Mouse (Mus musculus) erythroblast, adult 5-6 weeks (primary cell): ENCODE data around the gene Dnaja4. TPM values are rescaled to one million over a fixed set of nuclear protein-coding genes. Genes with fewer than 3 reads are reported as not detected.
A peak's percentile ranks its signal among the peaks of the same experiment; 100 is the strongest.
"Not testable (repeated sequence)": the region's sequence is repeated elsewhere in the genome, so short reads cannot be mapped to it uniquely, and the experiment has no call there.

Experiments
- ATAC-seq: replicated peaks from 2 replicates; pipeline ENCODE4 v1.8.0; 2016; ENCODE audit warnings: moderate number of reproducible peaks, mild to moderate bottlenecking, moderate TSS enrichment, inconsistent platforms; ENCODE audit not compliant: poor library complexity, low FRiP score, severe bottlenecking
- total RNA-seq, 2 experiments: library from RNA; stranded (forward) in 1 of 2; stranded (reverse) in 1 of 2; fragments of 150-400 nt in 1 of 2; fragments of 200-764, 138-1000 nt in 1 of 2; gene quantifications; 2 replicates each; pipeline versions ENCODE4 v1.2.3 to v1.2.4; 2015 to 2017; ENCODE audit warnings: low replicate concordance in 2 of 2

Gene Dnaja4
- total RNA-seq (2015; ENCODE audit: low replicate concordance) (82.2 and 100 TPM in 2 replicates), total RNA-seq (2017; ENCODE audit: low replicate concordance) (142 and 162 TPM in 2 replicates)

DNA sequence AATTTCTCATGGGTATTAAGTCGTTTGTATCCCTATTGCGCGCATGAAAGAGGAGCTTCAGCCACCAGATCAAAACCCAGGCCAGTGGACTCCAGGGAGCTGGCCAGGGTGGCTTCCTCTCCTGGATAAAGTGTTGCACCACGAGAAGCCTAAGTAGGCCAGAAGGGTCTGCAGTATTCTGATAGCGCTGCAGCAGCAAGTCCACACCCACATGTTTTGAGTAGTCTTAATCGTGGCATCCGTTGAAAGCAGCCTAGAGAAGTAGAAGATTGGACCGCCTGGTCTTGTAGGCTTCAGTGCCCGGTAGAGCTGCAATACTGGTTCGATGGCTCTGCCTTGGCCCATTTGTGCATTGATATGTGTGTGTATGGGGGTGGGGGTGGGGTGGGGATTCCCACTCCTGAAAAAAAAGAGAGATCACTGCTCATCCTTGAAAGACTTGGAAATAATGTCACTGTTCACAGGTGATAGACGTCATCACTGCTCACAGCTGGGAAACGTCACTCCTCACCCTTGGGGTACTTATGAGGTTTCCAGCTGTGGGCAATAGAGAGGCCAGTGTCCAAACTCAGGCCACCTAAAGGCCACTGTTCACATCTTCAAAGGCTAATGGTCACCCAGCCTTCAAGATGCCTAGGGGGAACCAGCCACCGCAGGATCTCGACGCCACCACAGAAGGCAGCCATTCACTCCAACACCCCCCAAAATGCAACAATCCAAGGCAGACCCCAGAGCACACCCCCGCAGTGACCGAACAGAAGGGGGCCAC, at the start of gene Dnaja4:
Gene Dnaja4, plus strand, starts transcription at position 556 of the 769 bp plus-strand sequence.
- peak; percentile 86 for ATAC-seq

DNA sequence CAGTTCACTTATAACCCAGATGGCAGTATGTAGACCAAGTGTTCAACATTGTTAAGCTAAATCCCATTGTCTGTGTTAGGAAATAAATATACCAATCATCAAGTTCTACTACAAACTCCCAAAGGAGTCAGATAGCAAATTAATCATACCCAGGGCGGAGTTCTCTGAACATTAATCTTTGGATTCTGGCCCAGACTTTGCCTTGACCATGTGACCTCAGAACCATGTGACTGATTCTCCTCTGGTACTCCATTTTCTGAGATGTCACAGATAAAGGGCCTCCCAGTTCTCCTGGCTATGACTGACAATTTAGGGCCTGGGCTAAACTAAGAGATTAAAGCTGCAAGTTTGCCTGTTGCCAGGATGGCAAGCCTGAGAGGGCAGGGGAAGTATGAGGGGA, 49.3 kb upstream of the Dnaja4 start:
- ATAC-seq = no peak

DNA sequence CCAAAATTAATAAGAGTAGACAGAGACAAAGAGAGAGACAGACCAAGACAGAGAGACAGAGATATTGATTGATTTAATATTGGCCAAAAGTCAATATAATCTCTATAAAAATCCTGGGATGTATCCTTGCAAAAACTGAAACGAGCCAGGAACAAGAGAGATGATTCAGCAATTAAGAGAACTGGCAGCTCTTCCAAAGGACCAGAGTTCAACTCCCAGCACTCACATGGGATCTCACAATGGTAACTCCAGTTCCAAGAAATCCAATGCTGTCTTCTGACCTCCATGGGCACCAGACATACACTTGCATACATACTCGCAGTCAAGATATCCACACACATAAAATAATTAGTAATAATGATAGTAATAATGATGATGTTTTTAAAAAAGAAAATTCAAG, 45.9 kb upstream of the Dnaja4 start:
- no peak for ATAC-seq

DNA sequence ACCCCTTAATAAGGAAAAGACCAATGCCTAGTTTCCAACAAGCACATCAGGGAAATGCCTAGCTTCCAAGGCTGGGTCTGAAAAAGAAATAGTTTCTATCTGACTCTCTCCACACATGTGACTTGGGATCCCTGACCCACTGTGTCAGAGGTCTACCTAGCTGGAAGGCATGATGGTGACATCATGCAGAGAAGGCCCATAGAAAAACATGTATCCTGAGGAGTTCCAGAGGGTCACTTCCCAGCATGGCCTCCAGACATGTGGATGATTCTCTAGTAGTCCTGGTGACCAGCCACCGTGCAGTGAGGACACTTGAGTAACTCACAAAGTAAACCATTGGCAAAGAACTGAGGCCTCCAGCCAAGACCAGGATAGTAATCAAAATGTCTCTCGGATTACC, 42.8 kb upstream of the Dnaja4 start:
- ATAC-seq = no peak

DNA sequence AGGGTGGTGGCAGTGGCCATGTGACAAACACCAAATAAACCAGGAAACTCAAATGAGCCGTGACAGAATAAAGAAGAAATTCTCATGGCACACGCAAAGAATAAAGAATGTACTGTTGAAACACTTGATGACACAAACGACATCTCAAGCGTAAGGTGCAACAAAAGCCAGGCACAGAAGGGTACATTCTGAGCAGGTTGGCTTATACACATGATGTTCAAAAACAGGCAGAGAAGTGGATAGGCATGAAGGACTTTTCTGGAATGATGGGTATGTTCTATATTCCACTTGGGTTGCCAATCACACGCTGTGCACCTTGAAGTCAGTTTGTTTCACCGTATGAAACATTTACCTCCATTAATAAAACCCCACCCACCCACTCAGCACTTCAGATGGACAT, 42.3 kb upstream of the Dnaja4 start:
- ATAC-seq = no peak

DNA sequence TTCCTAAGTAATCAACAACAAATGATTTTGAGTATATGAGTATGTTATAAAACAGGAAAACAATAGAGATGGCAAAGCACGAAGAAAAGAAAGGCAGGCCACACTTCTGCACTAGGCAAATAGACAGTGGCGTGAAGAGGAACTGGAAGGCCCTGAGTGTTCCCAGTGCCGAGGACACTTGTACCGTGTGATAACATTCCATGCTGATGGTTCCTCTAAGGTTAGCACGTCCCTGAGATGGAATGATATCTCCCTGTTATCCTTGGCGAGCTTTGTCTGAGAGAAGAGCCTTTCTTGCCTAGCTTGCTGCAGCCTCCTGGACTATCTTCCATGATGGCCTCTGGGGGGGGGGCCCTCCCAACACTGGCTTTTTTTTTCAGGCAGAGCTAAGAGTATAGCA, 39.9 kb upstream of the Dnaja4 start:
- ATAC-seq = no peak

DNA sequence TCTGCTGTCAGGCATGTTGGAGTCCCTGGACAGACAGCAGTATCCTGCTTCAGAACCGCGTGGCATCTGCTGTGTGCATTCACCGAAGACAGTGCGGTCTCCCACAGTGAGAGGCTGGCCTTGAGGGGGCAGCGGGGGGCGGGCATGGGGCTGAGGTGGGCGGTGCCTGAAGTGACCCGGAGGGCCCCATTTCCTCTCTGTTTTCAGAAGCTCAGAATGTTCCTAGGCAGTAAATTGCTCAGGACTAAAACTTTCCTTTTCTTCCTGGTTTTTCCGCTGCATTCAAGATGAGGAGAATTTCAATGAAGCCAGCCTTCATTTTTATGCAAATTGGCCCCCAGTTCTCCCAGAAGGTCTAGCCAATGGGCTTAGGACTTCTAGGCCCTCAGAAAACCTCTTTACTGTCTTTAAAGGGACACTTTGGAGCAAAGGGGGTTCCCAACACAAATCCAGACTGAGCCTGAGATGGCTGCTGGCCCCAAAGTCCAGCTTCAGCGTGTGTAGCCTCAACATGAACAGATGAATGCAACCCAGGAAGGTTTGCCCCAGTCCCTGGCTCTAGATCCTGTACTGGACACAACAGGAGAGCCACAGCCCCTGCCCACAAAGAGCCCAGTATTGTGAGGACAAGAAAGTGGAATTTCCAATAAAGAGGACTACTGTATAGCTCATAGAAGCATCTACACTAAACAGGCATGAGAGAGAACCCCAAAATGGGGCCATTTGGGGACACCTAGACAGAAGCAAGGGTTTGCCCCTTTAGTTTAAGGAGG, 36.9 kb upstream of the Dnaja4 start, which contains the start of gene Acsbg1:
Gene Acsbg1, minus strand, starts transcription at position 266 of the 773 bp plus-strand sequence.
- ATAC-seq = no peak

DNA sequence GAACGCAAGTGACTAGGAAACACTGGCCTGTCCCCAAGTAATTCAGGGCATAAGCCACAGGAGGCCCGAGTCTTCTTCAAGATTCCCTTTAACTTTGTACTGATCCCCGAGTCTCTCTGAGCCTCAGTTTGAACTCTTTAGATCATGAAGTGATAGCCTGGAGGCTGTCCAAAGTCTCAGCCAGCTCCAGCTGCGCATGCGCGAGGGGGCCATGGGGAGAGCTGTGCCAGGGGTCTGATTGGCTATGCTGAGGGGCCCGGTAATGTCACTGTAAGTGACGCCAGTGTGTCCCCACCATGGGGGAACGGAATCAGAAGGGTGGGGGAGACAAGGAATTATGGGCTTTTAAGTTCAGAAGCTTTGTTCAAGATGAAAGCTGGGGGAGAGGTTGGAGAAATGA, 34.3 kb upstream of the Dnaja4 start:
- ATAC-seq = no peak

DNA sequence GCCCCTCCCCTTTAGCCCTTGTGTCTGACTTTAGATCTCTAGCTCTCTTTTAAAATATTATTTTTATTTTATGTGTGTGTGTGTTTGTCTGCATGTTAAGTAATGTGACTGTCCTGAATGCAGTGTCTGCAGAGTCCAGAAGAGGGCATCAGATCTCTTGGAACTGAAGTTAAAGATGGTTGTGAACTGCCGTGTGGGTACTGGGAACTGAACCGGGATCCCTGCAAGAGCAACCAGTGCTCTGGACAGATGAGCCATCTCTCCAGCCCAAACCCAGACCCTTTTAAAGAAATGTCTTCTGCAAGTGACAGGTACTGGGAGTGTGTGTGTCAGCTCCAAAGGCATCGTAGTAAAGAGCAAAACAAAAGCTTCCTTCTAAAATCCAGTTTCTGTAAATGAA, 32.6 kb upstream of the Dnaja4 start:
- no peak for ATAC-seq

DNA sequence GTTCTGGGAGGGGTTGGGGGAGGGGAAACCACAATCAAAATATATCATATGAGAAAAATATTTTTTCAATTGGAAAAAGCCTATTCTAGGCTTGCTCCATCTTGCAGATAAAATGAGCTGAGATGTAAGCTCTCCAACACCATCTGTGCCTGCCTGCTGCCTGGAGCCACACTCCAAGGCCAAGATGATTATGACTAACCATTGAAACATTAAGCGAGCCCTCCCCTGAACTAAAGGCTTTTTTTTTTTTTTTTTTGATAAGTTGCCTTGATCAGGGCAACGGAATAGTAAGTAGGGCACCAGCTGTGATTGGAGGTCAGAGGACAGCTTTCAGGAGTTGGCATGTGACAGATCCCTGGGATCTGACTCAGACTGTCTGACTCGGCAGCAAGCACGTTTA, 30.2 kb upstream of the Dnaja4 start:
- ATAC-seq = no peak

DNA sequence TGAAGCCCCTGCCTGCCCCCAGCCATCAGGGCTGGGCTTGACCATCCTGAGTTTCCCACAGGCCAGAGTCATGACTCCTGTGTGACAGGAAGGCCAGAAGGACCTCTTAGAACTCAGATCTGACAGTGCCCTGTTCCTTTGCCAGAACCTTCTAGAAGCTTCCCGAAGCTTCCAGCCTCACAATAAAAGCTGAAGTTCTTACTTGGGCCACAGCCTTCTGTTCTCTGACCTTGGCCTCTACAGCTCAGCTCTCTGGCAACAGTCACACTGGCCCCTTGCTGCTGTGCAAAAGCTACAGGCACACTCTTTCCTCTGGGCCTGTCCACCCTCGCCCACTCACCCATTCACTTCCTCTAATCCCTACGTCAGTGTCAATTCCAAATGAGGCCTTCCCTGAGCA, 26.7 kb upstream of the Dnaja4 start:
- ATAC-seq = no peak

DNA sequence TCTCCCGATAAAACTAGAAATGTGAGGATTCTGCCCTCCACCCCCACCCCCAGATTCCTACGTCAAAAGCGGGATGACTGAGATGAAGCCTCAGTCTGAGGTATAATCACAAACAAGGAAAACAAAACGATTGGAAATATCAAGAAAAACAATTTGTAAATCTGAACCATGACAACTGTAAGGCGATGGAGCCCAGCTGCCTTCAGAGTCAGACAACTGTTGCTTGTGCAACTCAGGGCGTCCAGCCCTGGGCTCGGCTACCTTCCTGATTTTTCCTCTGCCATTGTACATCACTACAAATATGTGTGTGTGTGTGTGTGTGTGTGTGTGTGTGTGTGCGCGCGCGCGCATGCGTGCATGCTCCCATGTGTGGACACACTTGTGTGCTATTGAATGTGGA, 24.8 kb upstream of the Dnaja4 start:
- no peak for ATAC-seq

DNA sequence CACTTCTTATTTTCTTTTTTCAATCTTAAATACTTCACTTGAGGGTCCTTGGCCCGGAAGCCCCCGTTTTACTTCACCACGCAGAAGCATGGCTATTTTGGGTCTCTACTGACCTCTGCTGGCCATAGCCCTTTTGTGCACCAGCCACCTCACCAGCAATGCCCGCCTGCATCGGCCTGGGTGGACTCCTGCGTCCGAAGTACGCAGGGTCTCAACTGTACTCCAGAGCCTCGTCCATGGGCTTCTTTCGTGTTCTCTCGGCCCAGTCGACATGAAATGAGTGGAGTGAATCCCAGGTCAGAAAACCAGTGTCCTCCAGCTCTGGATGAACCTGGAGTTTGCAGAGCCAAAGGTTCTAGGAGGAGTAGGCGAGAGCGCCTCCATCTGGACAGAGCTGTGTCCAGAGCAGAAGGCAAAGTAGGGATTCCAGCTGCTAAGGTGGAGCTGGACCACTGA, 22.1 kb upstream of the Dnaja4 start:
- ATAC-seq = peak; percentile 93

DNA sequence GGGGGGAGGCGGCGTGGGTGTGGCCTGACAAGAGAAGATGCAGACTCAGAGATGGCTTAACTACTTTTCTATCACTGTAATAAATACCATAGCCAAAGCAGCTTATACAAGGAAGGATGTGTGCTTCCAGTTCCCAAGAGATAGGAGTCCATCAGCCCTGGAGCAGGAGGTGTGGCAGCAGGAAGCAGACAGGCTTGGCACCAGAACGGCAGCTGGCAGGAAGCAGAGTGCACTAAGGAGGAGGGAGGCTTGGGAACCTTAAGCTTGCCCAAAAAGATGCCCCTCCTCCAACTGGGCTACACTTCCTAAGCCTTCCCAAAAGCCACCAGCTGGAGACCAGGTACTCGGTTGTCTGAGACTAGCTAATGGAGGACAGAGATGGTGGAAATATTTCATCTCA, 15.8 kb upstream of the Dnaja4 start:
- no peak for ATAC-seq

DNA sequence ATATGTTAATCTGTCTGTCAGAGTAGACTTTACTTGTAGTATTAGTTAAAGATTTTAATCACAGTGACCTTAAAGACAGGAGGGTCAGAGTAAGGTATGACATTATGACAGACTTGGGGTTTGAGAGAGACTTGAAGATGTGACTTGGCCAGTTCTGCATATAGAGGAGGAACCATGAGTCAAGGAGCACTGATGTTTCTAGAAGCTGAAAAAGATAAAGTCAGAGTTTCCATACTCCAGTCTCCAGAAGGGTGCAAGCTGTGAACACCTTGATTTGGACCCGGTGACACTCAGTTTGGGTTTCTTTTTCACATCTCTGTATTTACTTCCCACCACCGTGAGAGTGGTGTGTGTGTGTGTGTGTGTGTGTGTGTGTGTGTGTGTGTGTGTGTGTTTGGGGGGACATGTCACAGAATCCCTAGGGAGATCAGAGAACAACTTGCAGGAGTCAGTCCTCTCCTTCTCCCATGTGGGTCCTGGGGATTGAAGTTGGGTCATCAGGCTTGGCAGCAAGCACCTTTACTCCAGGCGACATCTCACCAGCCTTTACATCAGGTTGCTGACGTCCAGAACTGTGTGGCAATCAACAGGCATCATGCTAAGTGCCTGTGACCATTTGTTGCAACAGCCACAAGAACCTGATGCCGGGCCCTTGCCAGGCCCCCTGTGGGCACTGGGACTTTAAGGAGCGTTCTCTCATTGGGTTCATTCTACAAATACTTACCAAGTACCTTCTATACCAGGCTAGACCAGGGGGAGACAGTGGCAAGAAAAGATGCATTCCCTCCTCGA, 14.7 kb upstream of the Dnaja4 start:
- ATAC-seq = no peak

DNA sequence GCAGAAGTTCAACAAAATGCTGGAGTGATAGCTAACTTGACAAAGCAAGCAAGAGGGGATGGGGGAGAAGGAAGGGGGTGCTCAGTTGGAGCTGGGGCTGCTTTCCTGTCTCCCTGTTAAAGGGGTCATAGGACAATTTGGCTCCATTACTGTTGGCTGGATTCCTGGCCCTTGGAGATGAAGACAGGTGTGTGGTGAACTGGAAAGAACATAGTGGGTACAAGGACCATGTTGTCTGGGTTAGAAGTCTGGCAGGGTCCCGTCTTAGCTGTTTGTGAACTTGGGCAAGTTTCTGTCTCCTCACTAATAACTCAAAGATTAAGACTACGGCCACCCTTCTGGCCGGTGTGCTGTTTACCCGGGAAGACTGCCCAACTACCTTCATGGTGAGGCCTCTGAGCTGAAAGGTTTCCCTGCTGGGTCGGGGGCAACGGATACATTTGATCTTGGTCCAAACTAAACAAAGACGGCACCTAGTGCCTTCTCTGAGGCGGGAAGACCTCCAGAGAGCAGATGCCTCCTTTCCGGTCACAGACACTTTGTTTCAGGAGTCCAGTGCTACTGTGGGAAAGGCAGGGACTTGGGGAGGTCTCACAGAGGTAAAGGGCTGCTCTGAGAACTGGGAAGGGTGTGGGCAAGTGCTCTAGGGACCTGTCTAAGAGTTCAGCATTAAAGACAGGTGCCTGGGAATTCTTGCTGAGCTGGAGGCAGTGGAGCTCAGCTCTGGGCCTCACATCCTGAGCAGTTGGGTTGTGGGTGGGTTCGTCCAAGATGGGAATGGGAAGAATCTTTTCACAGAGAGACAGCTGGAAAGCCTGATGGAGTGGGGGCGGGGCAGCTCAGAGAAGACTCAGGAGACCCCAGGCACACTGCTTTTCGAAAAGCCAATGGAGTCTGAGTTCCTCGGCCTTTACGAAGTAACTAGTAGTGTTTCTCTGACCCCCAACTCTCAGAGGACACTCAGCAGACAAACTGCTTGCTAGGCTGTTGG, 11.1 kb upstream of the Dnaja4 start:
- no peak for ATAC-seq

DNA sequence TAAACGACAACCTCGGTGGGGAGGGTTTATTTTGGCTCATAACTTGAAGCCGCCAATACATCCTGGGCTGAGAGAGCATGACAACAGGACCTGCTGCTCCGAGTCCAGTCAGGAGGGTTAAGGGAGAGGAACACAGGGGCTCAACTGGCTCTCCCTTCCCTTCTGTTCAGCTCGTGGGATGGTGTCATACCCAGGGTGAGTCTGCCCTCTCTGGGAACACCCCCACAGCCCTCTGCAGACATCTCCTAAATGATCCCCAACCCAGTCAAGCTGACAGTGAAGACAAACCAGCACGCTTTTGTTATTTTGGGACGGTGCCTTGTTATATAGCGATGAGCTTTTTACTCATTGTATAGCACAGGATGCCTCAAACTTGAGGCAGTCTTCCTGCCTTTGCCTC, 9.2 kb upstream of the Dnaja4 start:
- ATAC-seq = no peak

DNA sequence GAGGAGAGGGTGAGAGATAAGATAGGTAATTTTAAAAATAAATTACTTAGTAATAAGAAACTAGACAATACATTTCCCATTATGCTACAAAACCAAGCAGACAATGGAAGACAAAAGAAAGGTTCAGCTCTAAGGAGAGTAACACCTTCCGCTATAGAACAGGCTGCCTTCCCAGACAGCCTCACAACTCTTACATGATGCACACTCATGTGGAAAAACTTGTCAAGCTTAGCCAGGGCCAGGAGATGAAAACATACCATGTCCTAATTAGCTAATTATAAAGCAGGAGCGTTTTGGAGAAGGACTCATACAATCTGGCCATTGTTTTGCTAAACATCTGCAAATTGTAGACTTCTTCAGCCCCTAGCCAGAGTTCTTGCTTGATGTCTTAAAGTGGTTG, 8.0 kb upstream of the Dnaja4 start:
- ATAC-seq = not testable (repeated sequence)

DNA sequence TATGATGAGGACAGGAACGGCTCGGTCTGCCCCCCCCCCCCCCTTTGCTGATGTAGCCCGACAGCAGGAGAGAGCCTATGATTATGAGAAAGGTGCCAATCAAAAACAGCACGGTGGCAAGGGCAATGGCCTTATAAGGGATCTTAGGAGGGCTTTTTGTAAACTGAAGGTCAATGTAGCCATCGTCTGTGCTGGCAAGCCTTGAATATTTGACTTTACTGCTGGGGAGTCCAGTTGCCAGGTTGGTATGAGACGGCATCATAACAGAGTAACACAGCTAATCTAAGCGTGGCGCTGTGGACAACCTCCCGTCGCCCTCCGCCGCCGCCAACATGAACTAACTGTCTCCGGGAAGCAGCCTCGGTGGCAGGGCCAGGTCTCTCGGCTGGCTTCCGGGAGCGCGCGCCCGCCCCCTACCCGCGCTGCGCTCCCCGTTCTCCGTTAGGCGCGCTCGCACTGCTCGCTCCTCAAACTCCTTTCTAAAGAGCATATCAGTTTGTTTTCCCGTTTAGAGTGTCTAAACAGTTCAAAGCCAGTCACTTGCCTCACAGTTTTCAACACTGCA, 7.3 kb upstream of the Dnaja4 start:
- ATAC-seq = peak; percentile 51
